Mouse (Mus musculus) CH12F3 (cell line): ENCODE measurements around the gene Tmem185b.

ENCODE experiments used
- in situ Hi-C: fragments of 300-500 bp; cut with MboI; formaldehyde crosslinking; loops from 2 replicates; pipeline ENCODE4 v1.14.3; 2020; ENCODE audit warnings: low sequenced_read_pairs

The Tmem185b gene

GRCm38 (mm10) chr1:119525689-119526591 is at the start of gene Tmem185b:
Gene Tmem185b, plus strand, starts transcription at chr1:119526160.
- in situ Hi-C loops = no loop called here

GRCm38 (mm10) chr1:119476905-119477353 is 49.0 kb upstream of the Tmem185b start:
- in situ Hi-C loops = no loop called here

GRCm38 (mm10) chr1:119479641-119480040 is 46.3 kb upstream of the Tmem185b start:
- in situ Hi-C loops = no loop called here

- in situ Hi-C loops = no loop called here
Measured at GRCm38 (mm10) chr1:119480678-119481077, 45.3 kb upstream of the Tmem185b start.

GRCm38 (mm10) chr1:119481205-119481932 is 44.6 kb upstream of the Tmem185b start:
- in situ Hi-C loops = no loop called here

- in situ Hi-C loops = no loop called here
Measured at GRCm38 (mm10) chr1:119482891-119483290, 43.1 kb upstream of the Tmem185b start.

- in situ Hi-C loops = no loop called here
Measured at GRCm38 (mm10) chr1:119484457-119484856, 41.5 kb upstream of the Tmem185b start.

GRCm38 (mm10) chr1:119485825-119486224 is 40.1 kb upstream of the Tmem185b start:
- in situ Hi-C loops = no loop called here

GRCm38 (mm10) chr1:119487917-119488590 is 37.9 kb upstream of the Tmem185b start:
- in situ Hi-C loops = no loop called here

- in situ Hi-C loops = no loop called here
Measured at GRCm38 (mm10) chr1:119490765-119491164, 35.2 kb upstream of the Tmem185b start.

GRCm38 (mm10) chr1:119492097-119492496 is 33.9 kb upstream of the Tmem185b start:
- in situ Hi-C loops = no loop called here

- in situ Hi-C loops = no loop called here
Measured at GRCm38 (mm10) chr1:119492505-119492904, 33.5 kb upstream of the Tmem185b start.

- in situ Hi-C loops = no loop called here
Measured at GRCm38 (mm10) chr1:119494024-119494711, 31.8 kb upstream of the Tmem185b start.

GRCm38 (mm10) chr1:119494712-119495395 is 31.1 kb upstream of the Tmem185b start:
- in situ Hi-C loops = no loop called here

- in situ Hi-C loops = no loop called here
Measured at GRCm38 (mm10) chr1:119495396-119495775, 30.6 kb upstream of the Tmem185b start.

- in situ Hi-C loops = no loop called here
Measured at GRCm38 (mm10) chr1:119497346-119498004, 28.5 kb upstream of the Tmem185b start.

GRCm38 (mm10) chr1:119498536-119499231 is 27.3 kb upstream of the Tmem185b start:
- in situ Hi-C loops = no loop called here

GRCm38 (mm10) chr1:119499456-119499855 is 26.5 kb upstream of the Tmem185b start:
- in situ Hi-C loops = no loop called here

GRCm38 (mm10) chr1:119501881-119502280 is 24.1 kb upstream of the Tmem185b start:
- in situ Hi-C loops = no loop called here
